Mouse (Mus musculus) limb, embryonic 13.5 days (tissue): Measurements from ENCODE around the gene Esrp2. TPM values are rescaled to one million over a fixed set of nuclear protein-coding genes. Genes with fewer than 3 reads are reported as not detected.

Experiments
- ATAC-seq: fragments of 200-750 bp; cut with Nextera tagmentation; 2 replicates; pipeline ENCODE4 v1.8.0; 2017; ENCODE audit warnings: low read depth, moderate number of reproducible peaks, moderate TSS enrichment; ENCODE audit not compliant: low FRiP score
- H3K27ac ChIP-seq: fragments of 300-500 bp; sonication (generic); 2 replicates; pipeline ENCODE4 v1.5.1; 2015; ENCODE audit warnings: inconsistent platforms, mild to moderate bottlenecking, moderate library complexity
- H3K27me3 ChIP-seq: fragments of 300-500 bp; sonication (generic); 2 replicates; pipeline ENCODE4 v1.6.1; 2015; ENCODE audit warnings: mild to moderate bottlenecking, inconsistent platforms
- H3K36me3 ChIP-seq: fragments of 300-500 bp; sonication (generic); 2 replicates; pipeline ENCODE4 v1.6.1; 2015; ENCODE audit warnings: inconsistent platforms, mild to moderate bottlenecking, moderate library complexity
- H3K4me1 ChIP-seq: fragments of 300-500 bp; sonication (generic); 2 replicates; pipeline ENCODE4 v1.6.1; 2015; ENCODE audit warnings: inconsistent platforms
- H3K4me2 ChIP-seq: fragments of 300-500 bp; sonication (generic); replicated peaks from 2 replicates; pipeline ENCODE4 v1.6.1; 2015; ENCODE audit warnings: inconsistent platforms, mild to moderate bottlenecking, moderate library complexity
- H3K4me3 ChIP-seq: fragments of 300-500 bp; sonication (generic); 2 replicates; pipeline ENCODE4 v1.5.1; 2015; ENCODE audit warnings: moderate library complexity, mild to moderate bottlenecking, inconsistent platforms
- H3K9ac ChIP-seq: fragments of 300-500 bp; sonication (generic); 2 replicates; pipeline ENCODE4 v1.6.1; 2015; ENCODE audit warnings: mild to moderate bottlenecking, inconsistent platforms
- H3K9me3 ChIP-seq: fragments of 300-500 bp; sonication (generic); 2 replicates; pipeline ENCODE4 v1.6.1; 2016; ENCODE audit warnings: inconsistent platforms
- WGBS: fragments of 180-500 bp; shearing (Covaris S2); methylation state at CpG from one replicate; pipeline ENCODE4 v1.1.7; 2015; 5-methylcytosine and 5-hydroxymethylcytosine counted together
- polyA plus RNA-seq: library from polyadenylated mRNA; unstranded; fragments of >200 nt; fragmentation: Nextera tagmentation; extraction: Ambion mirVana; gene quantifications from 2 replicates; pipeline ENCODE4 v1.2.1, GENCODE M21; 2015

Esrp2 gene
- 11.5 and 13.8 TPM in 2 replicates for polyA plus RNA-seq

DNA sequence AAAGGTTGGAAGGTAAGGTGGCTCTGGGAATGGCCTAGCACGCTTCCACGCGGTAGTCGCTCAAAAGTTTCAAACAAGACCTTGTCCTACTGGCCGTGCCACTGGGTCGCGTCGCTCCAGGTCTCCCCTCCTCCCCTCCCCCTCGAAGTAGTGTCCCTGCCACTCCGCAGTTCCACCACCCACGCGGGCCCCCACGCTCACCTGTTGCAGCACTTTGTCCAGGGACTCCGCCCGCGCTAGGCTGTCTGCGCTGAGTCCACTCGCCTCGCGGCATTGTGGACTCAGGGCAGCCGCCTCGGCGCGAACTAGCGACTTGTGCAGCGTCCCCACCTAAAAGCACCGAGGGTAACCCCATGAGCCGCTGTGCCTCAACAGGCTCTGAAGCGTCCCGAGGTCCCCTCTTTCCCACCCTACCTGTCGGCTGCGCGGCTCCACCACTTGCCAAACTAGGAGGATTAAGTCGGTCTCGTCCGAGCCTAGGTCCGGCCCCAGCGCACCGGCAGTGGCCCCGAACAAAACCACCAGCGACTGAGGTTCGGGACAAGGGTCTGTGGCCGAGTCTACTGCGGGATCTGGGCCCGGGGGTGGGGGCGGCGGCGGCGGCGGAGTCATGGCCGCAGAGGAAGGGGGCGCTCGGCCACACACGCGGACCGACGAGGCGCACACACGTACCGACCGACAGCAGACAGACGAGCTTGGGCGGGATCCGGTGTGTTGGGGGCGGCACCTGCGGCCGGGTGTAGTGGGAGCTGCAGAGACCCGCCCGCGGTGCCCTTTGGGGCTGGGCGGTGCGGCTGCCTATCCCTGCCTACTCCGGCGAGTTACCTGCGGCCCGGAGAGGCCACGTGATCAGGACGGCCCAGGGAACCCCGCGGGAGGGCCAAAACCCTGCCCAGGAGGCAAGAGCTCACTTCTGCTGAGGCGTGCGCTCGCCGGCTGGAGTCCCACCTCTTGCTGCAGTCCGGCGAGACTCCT, at the start of gene Esrp2:
TSS of gene Esrp2 (minus strand) at position 819 of the 975 bp plus-strand sequence.
- H3K27me3 ChIP-seq = peaks cover 77% of the 10 kb centered on the region
- H3K4me3 ChIP-seq = peak within 1 kb of the TSS; percentile 55
- H3K27ac ChIP-seq = peak within 1 kb of the TSS; percentile 33; the same call in 1 of the 2 replicates
- ATAC-seq = no peak
- H3K4me2 ChIP-seq = peak within 1 kb of the TSS; percentile 94
- no peaks in the 10 kb centered on the region for H3K9me3 ChIP-seq
- H3K9ac ChIP-seq = peak within 1 kb of the TSS; percentile 68
- H3K4me1 ChIP-seq = peaks cover 39% of the 10 kb centered on the region
- H3K36me3 ChIP-seq = peaks cover 18% of the 10 kb centered on the region
- WGBS = 1% methylated on average over 83 of the region's 86 CpGs

DNA sequence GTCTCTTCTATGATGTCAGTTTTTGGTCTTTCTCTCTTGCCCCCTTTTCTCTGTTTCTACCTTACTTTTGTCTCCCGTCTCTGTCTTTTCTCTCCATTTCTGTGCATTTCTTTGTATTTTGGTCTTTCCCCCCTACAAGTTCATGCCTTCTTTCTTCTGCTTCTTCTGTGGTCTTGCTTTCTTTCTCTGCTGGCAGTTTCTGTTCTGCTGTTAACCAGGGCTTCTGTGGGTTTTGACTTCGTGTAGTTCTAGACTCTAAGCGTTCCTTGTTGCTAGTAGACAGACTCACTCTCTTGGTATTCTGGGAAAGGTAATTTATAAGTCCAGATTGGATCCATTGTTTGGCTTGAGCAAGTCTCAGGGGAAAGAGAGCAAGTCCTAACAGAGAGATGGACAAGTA, 49.6 kb upstream of the Esrp2 start:
- Histone ChIP-seq H3K36me3 (peaks cover 57% of the 10 kb centered on the region), H3K9me3 (no peaks in the 10 kb centered on the region), H3K27ac (no peak overlapping the region), H3K9ac (no peak overlapping the region), H3K4me3 (no peak overlapping the region), H3K27me3 (no peaks in the 10 kb centered on the region), H3K4me1 (no peaks in the 10 kb centered on the region), H3K4me2 (no peak overlapping the region)
- 89% methylated on average over 3 of the region's 3 CpGs for WGBS
- ATAC-seq = no peak

DNA sequence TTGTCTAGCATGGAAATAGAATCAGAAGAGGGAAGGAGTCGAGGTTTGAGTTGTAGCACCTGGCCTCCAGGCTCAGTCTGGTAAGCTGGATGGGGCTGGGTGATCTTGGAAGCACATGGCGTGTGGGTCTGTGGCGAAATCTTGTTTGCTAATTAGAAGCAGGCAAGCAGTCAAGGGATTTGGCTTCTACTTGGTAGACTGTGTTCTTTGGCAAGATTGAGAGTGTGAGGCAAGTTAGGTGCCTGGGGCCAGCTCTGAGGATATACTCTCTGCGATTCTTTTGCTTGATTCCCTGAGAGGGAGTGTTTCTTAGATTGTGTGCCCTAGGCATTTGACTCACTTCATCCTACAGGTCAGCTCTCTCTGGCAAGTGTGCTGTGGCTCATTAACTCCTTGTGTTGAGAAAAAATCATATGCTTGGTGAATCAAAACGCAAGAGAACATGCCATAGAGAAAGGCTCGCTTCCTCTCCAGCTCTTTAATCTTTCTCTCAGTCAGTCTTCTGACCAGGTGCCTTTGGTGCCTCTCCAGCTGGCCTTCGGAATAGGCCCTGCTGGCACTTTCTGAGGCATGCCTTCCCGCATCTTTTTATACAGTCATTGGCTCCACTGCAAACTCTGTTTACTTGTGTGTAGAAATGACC, 49.0 kb upstream of the Esrp2 start:
- H3K27me3 ChIP-seq = no peaks in the 10 kb centered on the region
- 67% methylated on average over 8 of the region's 8 CpGs for WGBS
- no peak overlapping the region for H3K27ac ChIP-seq
- no peak for ATAC-seq
- H3K4me2 ChIP-seq = no peak overlapping the region
- H3K36me3 ChIP-seq = peaks cover 51% of the 10 kb centered on the region
- no peak overlapping the region for H3K9ac ChIP-seq
- no peaks in the 10 kb centered on the region for H3K9me3 ChIP-seq
- H3K4me1 ChIP-seq = no peaks in the 10 kb centered on the region
- H3K4me3 ChIP-seq = no peak overlapping the region

- H3K36me3 ChIP-seq = peaks cover 18% of the 10 kb centered on the region
- ATAC-seq = no peak
- no peaks in the 10 kb centered on the region for H3K27me3 ChIP-seq
- H3K9me3 ChIP-seq = no peaks in the 10 kb centered on the region
- peaks cover 19% of the 10 kb centered on the region for H3K4me1 ChIP-seq
- 70% methylated on average over 2 of the region's 2 CpGs for WGBS
- H3K4me3 ChIP-seq = no peak overlapping the region
- no peak overlapping the region for H3K9ac ChIP-seq
- H3K27ac ChIP-seq = no peak overlapping the region
- no peak overlapping the region for H3K4me2 ChIP-seq
These were observed 41.7 kb upstream of the Esrp2 start for GRCm38 (mm10) chr8:106178428-106178827.

DNA sequence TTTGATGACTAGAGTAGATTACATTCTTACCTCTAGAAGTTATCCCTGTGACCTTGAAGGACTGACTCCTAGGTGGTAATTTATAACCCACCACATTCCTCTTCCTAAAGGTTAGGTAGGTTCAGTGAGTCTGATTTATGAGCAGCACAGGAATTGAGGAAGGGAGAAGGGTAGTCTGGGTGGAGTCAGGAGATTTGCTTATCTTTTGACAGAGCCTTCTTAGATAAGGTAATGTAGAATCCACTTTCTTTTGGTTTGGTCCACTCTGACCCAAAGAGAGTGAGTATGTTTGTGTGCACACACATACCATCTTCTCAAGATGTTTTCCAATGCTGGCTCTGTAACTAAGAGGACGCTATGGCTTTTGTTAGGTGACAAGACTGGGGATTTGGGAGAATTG, 40.8 kb upstream of the Esrp2 start:
- H3K27ac ChIP-seq = no peak overlapping the region
- H3K4me1 ChIP-seq = peaks cover 19% of the 10 kb centered on the region
- H3K4me3 ChIP-seq = no peak overlapping the region
- no peak overlapping the region for H3K4me2 ChIP-seq
- H3K9ac ChIP-seq = no peak overlapping the region
- H3K9me3 ChIP-seq = no peaks in the 10 kb centered on the region
- no peaks in the 10 kb centered on the region for H3K27me3 ChIP-seq
- H3K36me3 ChIP-seq = peaks cover 16% of the 10 kb centered on the region
- 85% methylated on average over 1 of the region's 1 CpGs for WGBS
- ATAC-seq = no peak

GRCm38 (mm10) chr8:106176891-106177290, 40.1 kb upstream of the Esrp2 start:
- Histone ChIP-seq H3K4me1 (peaks cover 19% of the 10 kb centered on the region), H3K9me3 (no peaks in the 10 kb centered on the region), H3K36me3 (peaks cover 10% of the 10 kb centered on the region), H3K27me3 (no peaks in the 10 kb centered on the region), H3K27ac (no peak overlapping the region), H3K9ac (no peak overlapping the region), H3K4me3 (no peak overlapping the region), H3K4me2 (no peak overlapping the region)
- WGBS = 14% methylated on average over 1 of the region's 1 CpGs
- peak; percentile 59; the same call in 1 of the 2 replicates for ATAC-seq

DNA sequence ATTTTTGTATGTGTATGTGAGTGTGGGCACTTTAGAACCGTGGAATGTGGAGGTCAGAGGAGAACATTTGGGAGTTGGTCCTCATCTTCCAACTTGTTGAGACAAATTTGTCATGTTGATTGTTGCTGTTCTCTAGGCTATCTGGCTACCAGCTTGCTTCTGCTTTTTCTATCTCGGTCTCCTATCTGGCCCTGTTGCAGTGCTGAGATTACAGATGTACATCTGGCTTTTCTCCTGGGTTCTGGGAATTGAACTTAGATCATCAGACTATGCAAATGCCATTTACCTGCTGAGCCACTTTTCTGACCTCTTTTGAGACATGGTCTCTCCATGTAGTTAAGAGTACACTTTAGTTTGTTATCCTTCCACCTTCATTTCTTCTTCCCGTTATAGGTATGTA, 36.8 kb upstream of the Esrp2 start:
- no peaks in the 10 kb centered on the region for H3K36me3 ChIP-seq
- no peaks in the 10 kb centered on the region for H3K27me3 ChIP-seq
- H3K27ac ChIP-seq = no peak overlapping the region
- peaks cover 28% of the 10 kb centered on the region for H3K4me1 ChIP-seq
- 88% methylated on average over 3 of the region's 3 CpGs for WGBS
- no peaks in the 10 kb centered on the region for H3K9me3 ChIP-seq
- ATAC-seq = no peak
- H3K9ac ChIP-seq = no peak overlapping the region
- H3K4me2 ChIP-seq = no peak overlapping the region
- no peak overlapping the region for H3K4me3 ChIP-seq

DNA sequence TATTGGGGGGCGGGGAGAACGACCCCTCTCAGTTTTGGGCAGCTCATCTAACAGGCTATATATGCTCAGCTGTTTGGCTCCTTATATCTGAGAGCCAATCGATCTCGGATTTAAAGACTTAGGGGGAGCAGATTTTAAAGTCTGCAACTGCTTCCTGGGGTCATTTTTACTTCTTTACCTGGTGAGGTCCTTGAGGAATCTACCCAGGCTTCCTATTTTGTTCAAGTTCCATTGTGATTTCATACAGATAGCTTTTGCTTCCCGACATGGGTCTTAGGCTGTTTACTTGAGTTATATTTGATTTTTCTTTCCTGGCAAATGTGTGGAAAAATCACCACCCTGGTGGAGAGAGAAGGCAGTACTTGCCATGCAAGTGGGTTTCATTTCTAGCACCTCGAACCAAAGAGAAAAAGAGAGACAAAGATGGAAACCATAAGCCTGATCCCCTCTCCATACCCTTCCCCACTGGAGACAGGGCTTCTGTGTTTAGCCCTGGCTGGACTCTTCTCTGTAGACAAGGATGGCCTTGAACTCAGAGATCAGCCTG, 33.2 kb upstream of the Esrp2 start:
- Histone ChIP-seq H3K27me3 (no peaks in the 10 kb centered on the region), H3K27ac (no peak overlapping the region), H3K4me1 (peaks cover 14% of the 10 kb centered on the region; the same call in 1 of the 2 replicates), H3K36me3 (no peaks in the 10 kb centered on the region; the same call in 1 of the 2 replicates), H3K9ac (peak overlapping the region; percentile 90), H3K9me3 (no peaks in the 10 kb centered on the region), H3K4me2 (peak overlapping the region; percentile 93), H3K4me3 (peak overlapping the region; percentile 81)
- 26% methylated on average over 6 of the region's 6 CpGs for WGBS
- ATAC-seq = no peak

GRCm38 (mm10) chr8:106169017-106169933, 32.5 kb upstream of the Esrp2 start:
- H3K36me3 ChIP-seq = peaks cover 4% of the 10 kb centered on the region
- peak overlapping the region; percentile 81 for H3K4me3 ChIP-seq
- no peaks in the 10 kb centered on the region for H3K9me3 ChIP-seq
- H3K9ac ChIP-seq = peak overlapping the region; percentile 90
- WGBS = under 1% methylated on average over 54 of the region's 54 CpGs
- peak; percentile 72 for ATAC-seq
- H3K4me1 ChIP-seq = peaks cover 14% of the 10 kb centered on the region; the same call in 1 of the 2 replicates
- H3K27ac ChIP-seq = peak overlapping the region; percentile 89
- no peaks in the 10 kb centered on the region for H3K27me3 ChIP-seq
- peak overlapping the region; percentile 93 for H3K4me2 ChIP-seq

DNA sequence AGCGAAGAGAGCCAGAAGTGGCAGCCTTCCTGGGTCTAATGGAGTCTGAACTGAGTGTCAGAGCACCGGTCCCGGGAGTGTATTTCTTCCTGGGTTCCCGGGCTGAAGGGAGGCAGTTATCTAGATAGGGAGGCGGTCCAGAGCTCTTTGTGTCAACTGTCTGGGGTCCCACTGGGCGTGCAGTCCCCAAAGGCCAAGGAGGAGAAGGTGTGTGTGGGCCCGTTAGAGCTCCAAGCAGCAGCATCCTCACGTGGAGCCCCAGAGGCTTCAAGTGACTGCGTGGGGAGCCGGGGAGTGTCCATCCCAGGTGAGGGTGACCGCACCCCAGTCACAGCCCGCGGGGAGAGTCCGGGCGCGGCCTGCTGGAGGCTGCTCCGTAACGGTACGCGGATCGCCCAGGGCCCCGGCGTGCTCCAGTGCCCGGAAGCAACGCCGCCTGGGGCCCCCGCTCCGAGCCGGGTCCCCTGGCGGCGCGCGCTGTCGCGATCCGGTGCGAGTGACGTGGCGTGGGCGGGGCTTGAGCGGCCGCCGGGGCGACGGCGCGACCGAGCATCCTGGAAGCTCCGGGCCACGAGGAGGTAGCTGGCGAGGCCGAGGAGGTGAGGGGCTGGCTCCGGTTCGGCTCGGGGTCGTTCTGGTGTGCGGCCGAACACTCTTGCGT, 31.7 kb upstream of the Esrp2 start, which contains the start of gene Slc7a6:
TSS of gene Slc7a6 (plus strand) at position 502 of the 661 bp plus-strand sequence.
- H3K4me3 ChIP-seq = peak within 1 kb of the TSS; percentile 81
- no peaks in the 10 kb centered on the region for H3K9me3 ChIP-seq
- H3K4me1 ChIP-seq = peaks cover 14% of the 10 kb centered on the region; the same call in 1 of the 2 replicates
- peak within 1 kb of the TSS; percentile 89 for H3K27ac ChIP-seq
- H3K27me3 ChIP-seq = no peaks in the 10 kb centered on the region
- H3K9ac ChIP-seq = peak within 1 kb of the TSS; percentile 90
- H3K36me3 ChIP-seq = peaks cover 12% of the 10 kb centered on the region
- peak; percentile 86 for ATAC-seq
- 1% methylated on average over 48 of the region's 59 CpGs for WGBS
- H3K4me2 ChIP-seq = peak within 1 kb of the TSS; percentile 93

- H3K9me3 ChIP-seq = no peaks in the 10 kb centered on the region
- peaks cover 42% of the 10 kb centered on the region for H3K36me3 ChIP-seq
- H3K4me1 ChIP-seq = peaks cover 14% of the 10 kb centered on the region; the same call in 1 of the 2 replicates
- no peak for ATAC-seq
- 52% methylated on average over 4 of the region's 4 CpGs for WGBS
- no peak overlapping the region for H3K4me3 ChIP-seq
- no peak overlapping the region for H3K9ac ChIP-seq
- H3K27me3 ChIP-seq = no peaks in the 10 kb centered on the region
- H3K27ac ChIP-seq = no peak overlapping the region
- H3K4me2 ChIP-seq = no peak overlapping the region
These were observed 28.7 kb upstream of the Esrp2 start for GRCm38 (mm10) chr8:106165460-106165859.
